Comparison of ENCODE assay signal across 26 mouse cellular contexts in genomic region chr16:17851331-17851730, GRCm38 (mm10). TPM values are rescaled to one million over a fixed set of nuclear protein-coding genes. Genes with fewer than 3 reads are reported as not detected.
DNase-seq lines count a peak whose midpoint lies in the region; ATAC-seq and TF ChIP-seq lines count a peak whose summit lies in the region.
"Had no signal": no experiment of that assay in that cellular context is flagged by ENCODE, and none has a peak within 500 bp of the region (broad histone marks: within the 10 kb centered on the region; RNA-seq: fewer than 3 reads in every experiment).

No protein-coding gene starts in this region.

- no peak overlapping the region for H3K9ac ChIP-seq in midbrain, embryonic 11.5 days (ENCODE audit: low read length)
- H3K9ac ChIP-seq in midbrain, embryonic 13.5 days (replicated peaks): no peak overlapping the region
- H3K9ac ChIP-seq: embryonic facial prominence, embryonic 13.5 days; embryonic facial prominence, embryonic 15.5 days; forebrain, embryonic 12.5 days had no signal

- peaks cover 39% of the 10 kb centered on the region for H3K4me1 ChIP-seq in cerebellum, adult 2 months (ENCODE audit: control insufficient read depth, insufficient read depth, low read length)
- no peaks in the 10 kb centered on the region for H3K4me1 ChIP-seq in midbrain, embryonic 11.5 days (ENCODE audit: control insufficient read depth, insufficient read depth, low read length)
- H3K4me1 ChIP-seq in midbrain, embryonic 13.5 days (replicated peaks): no peaks in the 10 kb centered on the region
- H3K4me1 ChIP-seq: embryonic facial prominence, embryonic 13.5 days; embryonic facial prominence, embryonic 15.5 days; forebrain, embryonic 10.5 days had no signal

- no peak overlapping the region for H3K4me3 ChIP-seq in cerebellum, adult 2 months (replicated peaks; ENCODE audit: insufficient read depth, low read depth, low read length)
- H3K4me3 ChIP-seq in midbrain, embryonic 11.5 days (ENCODE audit: low read depth, low read length): no peak overlapping the region
- H3K4me3 ChIP-seq in midbrain, embryonic 13.5 days (replicated peaks): no peak overlapping the region
- H3K4me3 ChIP-seq: embryonic facial prominence, embryonic 13.5 days; embryonic facial prominence, embryonic 15.5 days; erythroblast, embryonic 14.5 days; forebrain, embryonic 10.5 days; forebrain, embryonic 12.5 days had no signal

- DNase-seq in cerebellum, adult 11 months: no peak
- peak in 1 of 2 experiments; percentile 54 for DNase-seq in cerebellum, adult 2 months
- no peak for DNase-seq in cerebellum, postnatal 36 days
- DNase-seq in cerebellum, adult 9-11 months: peak; percentile 62
- DNase-seq in cerebellum, adult 8-10 months: no peak
- DNase-seq in midbrain, embryonic 11.5 days (ENCODE audit: low spot score, missing footprints): peak; percentile 77
- DNase-seq: adrenal gland, adult 8-10 months; adrenal gland, postnatal 14 days; adrenal gland, postnatal 36 days; B cell, adult 2 months; embryo, embryonic 11 days had no signal

- peak; percentile 22; the same call in 1 of the 2 replicates for ATAC-seq in cerebellum, adult (ENCODE audit: insufficient number of reproducible peaks, low FRiP score, low TSS enrichment)
- ATAC-seq in midbrain, embryonic 11.5 days (ENCODE audit: low FRiP score): no peak
- no peak for ATAC-seq in midbrain, embryonic 13.5 days
- ATAC-seq: activated CD4-positive, CD25-positive, alpha-beta regulatory T cell, adult 4 months; CD4-positive, CD25-positive, alpha-beta regulatory T cell, adult 4 months; forebrain, embryonic 14.5 days; forebrain, embryonic 16.5 days; Patski had no signal

- no peak for TF ChIP-seq POLR2A in cerebellum, adult 2 months (IDR thresholded peaks at IDR 0.05; ENCODE audit: borderline replicate concordance, insufficient read depth, low read length)

- no peaks in the 10 kb centered on the region for H3K27me3 ChIP-seq in cerebellum, adult 2 months (ENCODE audit: control insufficient read depth, insufficient read depth, low read length)
- no peaks in the 10 kb centered on the region for H3K27me3 ChIP-seq in midbrain, embryonic 11.5 days (ENCODE audit: control insufficient read depth, insufficient read depth, low read length)
- H3K27me3 ChIP-seq in midbrain, embryonic 13.5 days: no peaks in the 10 kb centered on the region
- H3K27me3 ChIP-seq: CH12.LX; embryonic facial prominence, embryonic 13.5 days; embryonic facial prominence, embryonic 15.5 days; forebrain, embryonic 12.5 days; Patski had no signal

- H3K36me3 ChIP-seq in midbrain, embryonic 11.5 days (ENCODE audit: control insufficient read depth, insufficient read depth, low read length): peaks cover 20% of the 10 kb centered on the region
- peaks cover 85% of the 10 kb centered on the region for H3K36me3 ChIP-seq in midbrain, embryonic 13.5 days

- WGBS in cerebellum, adult 2 months: 30% methylated on average over 5 of the region's 5 CpGs
- 96% methylated on average over 5 of the region's 5 CpGs for WGBS in midbrain, embryonic 11.5 days
- WGBS in midbrain, embryonic 13.5 days: 96% methylated on average over 5 of the region's 5 CpGs

- no peaks in the 10 kb centered on the region for H3K9me3 ChIP-seq in midbrain, embryonic 11.5 days (ENCODE audit: control insufficient read depth, low read length)
- H3K9me3 ChIP-seq in midbrain, embryonic 13.5 days: no peaks in the 10 kb centered on the region
- H3K9me3 ChIP-seq: embryonic facial prominence, embryonic 13.5 days; embryonic facial prominence, embryonic 15.5 days; forebrain, embryonic 10.5 days; forebrain, embryonic 12.5 days; G1E had no signal

- no peak overlapping the region for H3K4me2 ChIP-seq in midbrain, embryonic 11.5 days
- H3K4me2 ChIP-seq in midbrain, embryonic 13.5 days (replicated peaks): no peak overlapping the region
- H3K4me2 ChIP-seq: embryonic facial prominence, embryonic 13.5 days; embryonic facial prominence, embryonic 15.5 days; forebrain, embryonic 12.5 days had no signal

- TF ChIP-seq CTCF in cerebellum, adult 2 months (IDR thresholded peaks at IDR 0.05; ENCODE audit: borderline replicate concordance, insufficient read depth, low read depth, low read length): no peak

- H3K27ac ChIP-seq in cerebellum, adult 2 months (ENCODE audit: insufficient read depth, low read length): peak overlapping the region; percentile 91
- H3K27ac ChIP-seq in midbrain, embryonic 11.5 days (ENCODE audit: low read depth, low read length): no peak overlapping the region
- no peak overlapping the region for H3K27ac ChIP-seq in midbrain, embryonic 13.5 days
- H3K27ac ChIP-seq: embryonic facial prominence, embryonic 13.5 days; embryonic facial prominence, embryonic 15.5 days; forebrain, embryonic 10.5 days; forebrain, embryonic 12.5 days had no signal

RNA-seq across cellular contexts. Expression of gene Car15, which starts 13.2 kb away (rescaled TPM):
- 48.4 and 58.9 TPM in 2 replicates for polyA plus RNA-seq in cerebellum, adult 2 months (2012; rRNA removed)
- 2.2 and 2.3 TPM in 2 replicates for polyA plus RNA-seq in midbrain, embryonic 11.5 days (2014; fragmentation: Nextera tagmentation; extraction: Ambion mirVana)
- 5.3 and 5.5 TPM in 2 replicates for polyA plus RNA-seq in midbrain, embryonic 13.5 days (2015; fragmentation: Nextera tagmentation; extraction: Ambion mirVana)

RNA-seq across cellular contexts. Expression of gene B830017H08Rik, which starts 18.4 kb away (rescaled TPM):
- polyA plus RNA-seq in cerebellum, adult 2 months (2012; rRNA removed): 4.3 and 4.7 TPM in 2 replicates
- polyA plus RNA-seq in midbrain, embryonic 11.5 days (2014; fragmentation: Nextera tagmentation; extraction: Ambion mirVana): 0.21 and 0.37 TPM in 2 replicates
- 0.54 and 0.70 TPM in 2 replicates for polyA plus RNA-seq in midbrain, embryonic 13.5 days (2015; fragmentation: Nextera tagmentation; extraction: Ambion mirVana)
- polyA plus RNA-seq: activated CD4-positive, CD25-positive, alpha-beta regulatory T cell, adult 4 months; CD4-positive, CD25-positive, alpha-beta regulatory T cell, adult 4 months; embryonic facial prominence, embryonic 11.5 days; erythroblast, embryonic 14.5 days; forebrain, embryonic 10.5 days; forebrain, embryonic 12.5 days had no signal

RNA-seq across cellular contexts. Expression of gene Gm20518, which starts 40.1 kb away (rescaled TPM):
- 9.1 and 9.2 TPM in 2 replicates for polyA plus RNA-seq in cerebellum, adult 2 months (2012; rRNA removed)
- 0.16 and 0.25 TPM in 2 replicates for polyA plus RNA-seq in midbrain, embryonic 11.5 days (2014; fragmentation: Nextera tagmentation; extraction: Ambion mirVana)
- 0.71 and 0.98 TPM in 2 replicates for polyA plus RNA-seq in midbrain, embryonic 13.5 days (2015; fragmentation: Nextera tagmentation; extraction: Ambion mirVana)

RNA-seq across cellular contexts. Expression of gene Tssk1, which starts 42.7 kb away (rescaled TPM):
- polyA plus RNA-seq in cerebellum, adult 2 months (2012; rRNA removed): 0.08 and 0.11 TPM in 2 replicates
- not detected in 2 replicates for polyA plus RNA-seq in midbrain, embryonic 11.5 days (2014; fragmentation: Nextera tagmentation; extraction: Ambion mirVana)
- polyA plus RNA-seq in midbrain, embryonic 13.5 days (2015; fragmentation: Nextera tagmentation; extraction: Ambion mirVana): 0.07 TPM in 1 of 2 replicates, not detected in the other
- polyA plus RNA-seq: activated CD4-positive, CD25-positive, alpha-beta regulatory T cell, adult 4 months; CD4-positive, CD25-positive, alpha-beta regulatory T cell, adult 4 months; embryonic facial prominence, embryonic 11.5 days; embryonic facial prominence, embryonic 13.5 days; embryonic facial prominence, embryonic 15.5 days; erythroblast, embryonic 14.5 days; forebrain, embryonic 10.5 days; forebrain, embryonic 12.5 days; forebrain, embryonic 16.5 days; G1E had no signal

RNA-seq across cellular contexts. Expression of gene Dgcr2, which starts 47.0 kb away (rescaled TPM):
- polyA plus RNA-seq in cerebellum, adult 2 months (2012; rRNA removed): 145 and 162 TPM in 2 replicates
- polyA plus RNA-seq in midbrain, embryonic 11.5 days (2014; fragmentation: Nextera tagmentation; extraction: Ambion mirVana): 74.2 and 83.3 TPM in 2 replicates
- 97.9 and 103 TPM in 2 replicates for polyA plus RNA-seq in midbrain, embryonic 13.5 days (2015; fragmentation: Nextera tagmentation; extraction: Ambion mirVana)

Comparison
In these comparisons a context has a peak if more than half of its experiments do, and no peak if none do; other contexts are left out.
1. DNase-seq: peak in cerebellum, adult 9-11 months (single experiment) and midbrain, embryonic 11.5 days (single experiment); none in cerebellum, adult 11 months (single experiment), cerebellum, postnatal 36 days (0 of 2) and cerebellum, adult 8-10 months (single experiment).